Mouse (Mus musculus): ENCODE measurements around the gene Cap1. TPM values are rescaled to one million over a fixed set of nuclear protein-coding genes. Genes with fewer than 3 reads are reported as not detected.
"Not testable (repeated sequence)": the region's sequence is repeated elsewhere in the genome, so short reads cannot be mapped to it uniquely, and the experiment has no call there.

The Cap1 gene
- total RNA-seq, 4 experiments from 2014 or later, result 12.5 to 20.2 (median 18.9) TPM

DNA sequence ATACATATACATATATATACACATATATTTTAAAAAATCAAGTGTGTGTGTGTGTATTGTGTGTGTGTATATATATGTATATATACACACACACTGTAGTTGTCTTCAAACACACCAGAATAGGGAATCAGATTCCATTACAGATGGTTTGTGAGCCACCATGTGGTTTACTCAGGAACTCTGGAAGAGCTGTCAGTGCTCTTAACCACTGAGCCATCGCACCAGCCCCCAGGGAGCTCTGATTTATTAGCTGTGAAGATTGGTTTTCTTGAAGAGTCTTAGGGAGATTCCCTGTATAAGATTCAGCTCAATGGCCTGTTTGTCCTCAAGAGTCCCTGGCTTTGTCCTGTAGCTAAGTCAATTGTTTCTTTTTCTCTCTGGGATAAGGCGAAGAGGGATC is 47.9 kb downstream of the Cap1 start:
- DNase-seq (ENCODE audit: low spot score in 2 of 2), result no peak

- DNase-seq (ENCODE audit: low spot score in 2 of 2), result no peak
Observed at GRCm38 (mm10) chr4:122837180-122837730, 48.6 kb downstream of the Cap1 start.

GRCm38 (mm10) chr4:122836403-122836775 is 49.5 kb downstream of the Cap1 start:
- no peak for DNase-seq (ENCODE audit: low spot score in 2 of 2)

DNA sequence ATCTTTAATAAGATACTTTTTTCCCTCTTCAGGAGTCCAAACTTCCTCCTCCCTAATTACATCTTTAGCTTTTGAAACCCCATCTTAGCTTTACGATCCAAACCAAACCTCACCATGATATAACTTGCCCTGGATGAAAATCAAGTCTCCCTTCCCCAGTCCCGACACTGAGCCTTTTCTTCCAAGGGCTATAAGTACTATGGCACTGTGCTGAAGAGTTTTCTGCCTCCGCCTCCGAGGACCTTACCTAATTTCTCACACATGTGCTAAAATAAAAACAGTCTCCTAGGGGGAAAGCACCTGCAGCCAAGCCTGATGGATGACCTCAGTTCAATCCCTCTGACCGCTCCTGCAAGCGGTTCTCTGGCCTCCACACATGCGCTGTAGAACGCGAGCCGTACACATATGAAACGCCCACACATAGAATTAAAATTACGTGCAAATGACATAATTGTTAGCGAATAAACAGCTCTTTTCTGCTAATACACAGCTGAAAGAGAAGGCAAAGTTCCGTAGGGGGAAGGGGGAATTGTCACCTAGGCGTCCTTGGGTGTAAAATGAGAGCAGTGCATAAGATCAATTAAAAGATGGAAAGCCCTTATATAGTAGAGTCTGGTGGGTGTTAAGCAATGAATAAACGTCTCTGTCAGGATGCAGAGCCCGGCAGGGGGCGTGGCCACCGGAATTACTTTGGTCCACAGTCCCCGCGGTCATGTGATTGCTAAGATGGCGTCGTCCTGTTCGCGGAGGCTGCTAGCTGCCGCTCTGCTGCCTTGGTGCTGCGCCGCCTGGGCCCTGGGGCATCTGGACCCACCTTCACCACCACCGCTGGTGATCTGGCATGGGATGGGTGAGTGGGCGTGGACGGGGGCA is 50.1 kb downstream of the Cap1 start, which contains the start of gene Ppt1:
Gene Ppt1 (plus strand): TSS at position 713 of the 873 bp plus-strand sequence.
- peak; percentile 70 to 72 for DNase-seq (ENCODE audit: low spot score in 2 of 2)

DNA sequence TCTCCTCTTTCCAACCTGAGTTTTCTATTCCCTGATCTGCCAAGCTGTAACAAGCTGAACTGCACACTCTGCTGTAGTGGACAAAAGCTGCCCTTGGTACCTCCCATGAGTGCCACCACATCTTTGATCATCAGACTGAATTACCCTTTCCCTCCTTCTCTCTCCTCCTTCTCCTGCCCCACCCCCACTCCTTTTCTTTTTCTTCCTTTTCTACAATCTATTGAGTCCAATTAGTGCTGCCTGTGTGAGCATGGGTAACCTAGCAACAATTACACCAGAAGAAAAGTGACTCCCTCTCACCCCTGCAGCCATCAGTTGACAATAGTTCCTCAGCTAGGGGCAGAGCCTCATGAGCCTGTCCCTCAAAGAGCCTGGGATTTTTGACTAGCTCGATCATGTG is 54.0 kb downstream of the Cap1 start:
- DNase-seq (ENCODE audit: low spot score in 2 of 2), result no peak

DNA sequence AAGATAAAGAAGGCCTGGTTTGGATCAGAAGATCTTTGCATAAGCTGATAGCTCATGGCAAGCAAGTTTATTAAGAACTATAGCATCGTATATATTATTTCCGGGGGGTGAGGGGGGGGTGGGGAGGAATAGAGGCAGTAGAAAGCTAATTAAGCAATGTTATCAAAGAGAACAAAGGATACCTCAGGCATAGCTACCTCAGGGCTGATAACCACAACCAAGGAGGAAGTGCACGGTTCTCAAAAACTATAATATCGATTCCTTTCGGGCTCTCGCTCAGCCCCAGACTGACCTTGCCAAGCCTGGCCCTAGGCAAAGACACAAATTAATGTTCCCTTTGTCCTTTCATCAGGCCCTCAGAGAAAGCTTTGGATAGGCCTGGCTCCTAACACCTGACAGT is 56.5 kb downstream of the Cap1 start:
- no peak for DNase-seq (ENCODE audit: low spot score in 2 of 2)

DNA sequence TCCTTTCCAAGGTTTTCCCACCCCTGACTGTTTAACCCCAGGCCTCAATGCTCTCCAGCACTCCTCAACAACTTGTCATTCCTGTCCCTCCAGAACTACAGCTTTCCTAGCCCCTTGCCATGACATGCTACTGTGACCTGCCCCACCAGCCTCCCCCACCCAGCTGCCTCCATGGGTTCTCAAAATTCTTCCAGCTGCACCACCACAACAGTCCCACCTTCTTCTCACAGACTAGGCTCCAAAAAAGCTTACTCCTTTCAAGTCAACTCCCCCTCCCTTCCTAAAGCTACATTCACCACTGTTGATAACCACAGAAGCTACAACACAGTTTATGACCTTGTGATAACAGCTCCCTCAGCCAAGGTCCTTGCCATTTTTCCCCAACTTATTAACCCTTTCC is 58.2 kb downstream of the Cap1 start:
- DNase-seq (ENCODE audit: low spot score in 2 of 2), result no peak

GRCm38 (mm10) chr4:122820941-122821340 is 64.9 kb downstream of the Cap1 start:
- DNase-seq (ENCODE audit: low spot score in 2 of 2), result not testable (repeated sequence)

- DNase-seq (ENCODE audit: low spot score in 2 of 2), result no peak
Observed at GRCm38 (mm10) chr4:122816202-122816601, 69.7 kb downstream of the Cap1 start.

DNA sequence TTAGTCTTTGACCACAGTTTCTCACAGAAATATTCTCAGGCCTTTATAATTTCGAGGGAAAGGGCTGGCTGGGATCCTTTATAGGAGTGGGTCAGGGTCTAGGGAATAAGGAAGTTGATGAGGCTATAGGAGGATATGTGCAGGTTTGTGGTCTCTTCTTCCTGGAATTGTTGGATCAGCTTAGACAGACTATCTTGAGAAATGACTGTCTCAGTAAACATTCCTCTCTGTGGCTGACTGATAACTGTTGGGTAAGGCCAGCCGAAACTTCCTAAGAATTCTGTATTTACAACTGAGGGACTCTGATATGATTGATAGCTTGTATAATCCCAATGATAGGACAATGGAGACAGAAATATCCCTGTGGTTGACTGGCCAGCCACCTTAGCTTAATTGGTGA is 74.0 kb downstream of the Cap1 start:
- no peak for DNase-seq (ENCODE audit: low spot score in 2 of 2)

DNA sequence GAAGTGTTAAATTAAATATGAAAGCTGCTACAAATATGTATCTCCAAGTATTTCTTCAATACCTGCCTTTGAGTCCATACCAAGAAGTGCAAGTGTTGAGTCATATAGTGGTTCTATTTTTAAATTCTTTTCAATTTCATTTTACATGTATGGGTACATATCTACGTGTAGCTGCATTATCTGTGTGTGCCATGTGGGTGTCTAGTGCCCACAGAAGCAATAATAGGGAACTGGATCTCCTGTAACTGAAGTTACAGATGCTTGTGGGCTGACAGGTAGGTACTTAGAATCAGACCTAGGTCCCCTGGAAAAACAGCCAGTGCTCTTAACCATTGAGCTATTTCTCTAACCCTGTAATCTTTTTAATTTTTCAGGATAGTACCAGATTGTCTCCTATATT is 74.7 kb downstream of the Cap1 start:
- no peak for DNase-seq (ENCODE audit: low spot score in 2 of 2)

Other genes starting within 250 kb of the Cap1 start
- gene 9530002B09Rik, start 196.8 kb downstream of the Cap1 start, total RNA-seq (2022), result not detected
- 10 to 100 TPM in 2 of 4 experiments, 1 to 10 TPM in 2; 8.8 to 12.1 (median 10.3) TPM for gene Ppt1, start 49.8 kb downstream of the Cap1 start, total RNA-seq (2022)
- gene Mfsd2a, start 75.1 kb upstream of the Cap1 start, total RNA-seq (2022), result not detected
- gene Mycl, start 109.6 kb upstream of the Cap1 start, total RNA-seq (2022), result 1 to 10 TPM in 1 of 4 experiments, under 1 TPM in 1, not detected in 2; 0.40 to 1.1 TPM
- 1 to 10 TPM; 5.8 to 7.1 (median 6.6) TPM for gene Trit1, start 130.5 kb upstream of the Cap1 start, total RNA-seq (2022)
- not detected for gene Bmp8b, start 219.1 kb upstream of the Cap1 start, total RNA-seq (2022)
- gene Oxct2b, start 230.2 kb upstream of the Cap1 start, total RNA-seq (2022), result not detected

All from gastrocnemius, adult 8-10 months (tissue).